18 mouse cellular contexts compared by ENCODE assay signal in genomic region chr13:35815205-35815726, GRCm38 (mm10).
"Had no signal": no experiment of that assay in that cellular context is flagged by ENCODE, and none has a peak within 500 bp of the region (broad histone marks: within the 10 kb centered on the region; RNA-seq: fewer than 3 reads in every experiment).

No protein-coding gene starts in this region.

- H3K4me3 ChIP-seq: gastrocnemius, adult 2 months; heart, embryonic 10.5 days; heart, embryonic 12.5 days; hindbrain, embryonic 10.5 days; hindbrain, embryonic 13.5 days; hindbrain, embryonic 15.5 days; intestine, embryonic 15.5 days; limb, embryonic 10.5 days; limb, embryonic 12.5 days; liver, embryonic 13.5 days; liver, embryonic 15.5 days had no signal

- H3K36me3 ChIP-seq: hindbrain, embryonic 15.5 days had no signal

- H3K4me1 ChIP-seq: intestine, embryonic 15.5 days had no signal

- H3K9ac ChIP-seq: heart, embryonic 12.5 days; hindbrain, embryonic 13.5 days; hindbrain, embryonic 15.5 days; intestine, embryonic 15.5 days; limb, embryonic 12.5 days; liver, embryonic 13.5 days; liver, embryonic 15.5 days had no signal

- H3K9me3 ChIP-seq: heart, embryonic 10.5 days; heart, embryonic 12.5 days; hindbrain, embryonic 10.5 days; hindbrain, embryonic 13.5 days; hindbrain, embryonic 15.5 days; intestine, embryonic 15.5 days; limb, embryonic 10.5 days; limb, embryonic 12.5 days; liver, embryonic 13.5 days; liver, embryonic 15.5 days had no signal

- H3K27me3 ChIP-seq: heart, embryonic 12.5 days; hindbrain, embryonic 13.5 days; hindbrain, embryonic 15.5 days; intestine, embryonic 15.5 days; limb, embryonic 12.5 days; liver, embryonic 13.5 days; liver, embryonic 15.5 days had no signal

- H3K27ac ChIP-seq: gastrocnemius, adult 2 months; heart, embryonic 10.5 days; hindbrain, embryonic 10.5 days; hindbrain, embryonic 13.5 days; hindbrain, embryonic 15.5 days; hindbrain, postnatal 0 days; intestine, embryonic 15.5 days; limb, embryonic 10.5 days; limb, embryonic 12.5 days; liver, embryonic 13.5 days; liver, embryonic 15.5 days had no signal

- ATAC-seq: hindbrain, postnatal 0 days; intestine, embryonic 15.5 days; intestine, postnatal 0 days had no signal

- DNase-seq: gastrocnemius, postnatal 25 days; layer of hippocampus, adult 9-11 months; layer of hippocampus, postnatal 36 days; liver; liver, embryonic 13.5 days had no signal

- H3K4me2 ChIP-seq: heart, embryonic 12.5 days; hindbrain, embryonic 13.5 days; hindbrain, embryonic 15.5 days; intestine, embryonic 15.5 days; limb, embryonic 12.5 days; liver, embryonic 11.5 days; liver, embryonic 13.5 days; liver, embryonic 15.5 days had no signal
